Mouse (Mus musculus) liver, embryonic 14.5 days (tissue): ENCODE measurements at regions not wholly inside any gene's neighbourhood (a gene's known extent, or its start where the extent isn't known, plus 50 kb on each side); places are given as distances from the start of the nearest gene placed in this dataset.

Experiments used
- ATAC-seq: fragments of 200-750 bp; cut with Nextera tagmentation; 2 replicates; pipeline ENCODE4 v1.8.0; 2017; ENCODE audit warnings: moderate number of reproducible peaks, mild to moderate bottlenecking, moderate library complexity; ENCODE audit not compliant: insufficient read depth
- DNase-seq, 3 experiments: peaks; one replicate each; pipeline ENCODE4 v3.0.0-alpha.2; 2012 to 2013; ENCODE audit warnings: low read depth in 3 of 3, low spot score in 3 of 3
- H3K27ac ChIP-seq: fragments of 300-500 bp; sonication (generic); 2 replicates; pipeline ENCODE4 v1.5.1; 2014; ENCODE audit warnings: moderate library complexity, mild to moderate bottlenecking, control low read depth, inconsistent platforms
- H3K27me3 ChIP-seq: fragments of 300-500 bp; sonication (generic); 2 replicates; pipeline ENCODE4 v1.6.1; 2014; ENCODE audit warnings: mild to moderate bottlenecking, low read length, moderate library complexity; ENCODE audit not compliant: control insufficient read depth, insufficient read depth
- H3K36me3 ChIP-seq: fragments of 300-500 bp; sonication (generic); replicated peaks from 2 replicates; pipeline ENCODE4 v1.6.1; 2014; ENCODE audit warnings: low read depth; ENCODE audit not compliant: control insufficient read depth, insufficient read depth
- H3K4me1 ChIP-seq, 2 experiments: fragments of 200-500 bp in 1 of 2; fragments of 300-500 bp in 1 of 2; sonication (generic) in 1 of 2; replicated peaks; 2 replicates each; pipeline ENCODE4 v1.6.1; 2012 to 2014; ENCODE audit warnings: antibody characterized with exemption in 1 of 2, inconsistent platforms in 1 of 2, low read length in 1 of 2; ENCODE audit not compliant: control insufficient read depth in 2 of 2, insufficient read depth in 2 of 2
- H3K4me2 ChIP-seq: fragments of 300-500 bp; sonication (generic); 2 replicates; pipeline ENCODE4 v1.6.1; 2014; ENCODE audit warnings: low read depth, mild to moderate bottlenecking, control low read depth, moderate library complexity
- H3K4me3 ChIP-seq, 2 experiments: fragments of 200-500 bp in 1 of 2; fragments of 300-500 bp in 1 of 2; sonication (generic) in 1 of 2; 2 replicates each; pipeline ENCODE4 v1.5.1; 2012 to 2014; ENCODE audit warnings: low read depth in 2 of 2, low read length in 2 of 2, mild to moderate bottlenecking in 2 of 2, control low read depth in 1 of 2, inconsistent platforms in 1 of 2, moderate library complexity in 1 of 2; ENCODE audit not compliant: insufficient read depth in 1 of 2
- H3K9ac ChIP-seq: fragments of 300-500 bp; sonication (generic); replicated peaks from 2 replicates; pipeline ENCODE4 v1.6.1; 2014; ENCODE audit warnings: mild to moderate bottlenecking, control low read depth, moderate library complexity
- H3K9me3 ChIP-seq: fragments of 300-500 bp; sonication (generic); 2 replicates; pipeline ENCODE4 v1.6.1; 2016; ENCODE audit warnings: low read length, mixed read lengths; ENCODE audit not compliant: control insufficient read depth
- CTCF ChIP-seq: IDR thresholded peaks from 2 replicates; pipeline ENCODE4 v1.5.1; 2016; ENCODE audit warnings: antibody characterized with exemption, low read depth, control low read depth
- EP300 ChIP-seq: IDR thresholded peaks from 2 replicates; pipeline ENCODE4 v1.6.1; 2016; ENCODE audit warnings: antibody characterized with exemption, low read depth
- WGBS: fragments of 180-500 bp; shearing (Covaris S2); extraction: QIAGEN DNeasy Blood & Tissue Kit; methylation state at CpG from one replicate; pipeline ENCODE4 v1.1.7; 2014; ENCODE audit not compliant: insufficient replicate concordance; 5-methylcytosine and 5-hydroxymethylcytosine counted together

GRCm38 (mm10) chr5:51841763-51842162, 274.2 kb upstream of the Ppargc1a start:
- Histone ChIP-seq H3K9ac (no peak overlapping the region), H3K4me1 (peaks cover 16 to 22% of the 10 kb centered on the region in 2 experiments), H3K27me3 (no peaks in the 10 kb centered on the region), H3K27ac (peak overlapping the region; percentile 18), H3K9me3 (no peaks in the 10 kb centered on the region), H3K36me3 (no peaks in the 10 kb centered on the region), H3K4me3 (no peak overlapping the region), H3K4me2 (peak overlapping the region; percentile 28)
- WGBS: 33% methylated on average over 2 of the region's 2 CpGs
- ATAC-seq (peak; percentile 55), DNase-seq (peak in 1 of 3 experiments; percentile 10)
- peak; percentile 35; the same call in 1 of the 2 replicates for TF ChIP-seq EP300
- no peak for TF ChIP-seq CTCF

GRCm38 (mm10) chr5:51840638-51841329, 273.3 kb upstream of the Ppargc1a start:
- WGBS: 39% methylated on average over 11 of the region's 11 CpGs
- H3K4me1 ChIP-seq: peaks cover 16 to 22% of the 10 kb centered on the region in 2 experiments
- no peaks in the 10 kb centered on the region for H3K36me3 ChIP-seq
- no peaks in the 10 kb centered on the region for H3K27me3 ChIP-seq
- no peak for TF ChIP-seq CTCF
- TF ChIP-seq EP300: peak; percentile 92
- H3K9ac ChIP-seq: 0 out of 2 replicates have a peak overlapping the region, but pooled peaks have one; percentile 3
- DNase-seq (peak; percentile 53 to 69 (median 62)), ATAC-seq (peak; percentile 94)
- no peak overlapping the region for H3K4me3 ChIP-seq
- H3K9me3 ChIP-seq: no peaks in the 10 kb centered on the region
- peak overlapping the region; percentile 18; the same call in 1 of the 2 replicates for H3K27ac ChIP-seq
- H3K4me2 ChIP-seq: peak overlapping the region; percentile 52

GRCm38 (mm10) chr5:51839292-51839691, 271.8 kb upstream of the Ppargc1a start:
- DNase-seq (no peak), ATAC-seq (no peak)
- Histone ChIP-seq H3K4me1 (peaks cover 16 to 22% of the 10 kb centered on the region in 2 experiments), H3K27me3 (no peaks in the 10 kb centered on the region), H3K4me2 (no peak overlapping the region), H3K9ac (no peak overlapping the region), H3K9me3 (no peaks in the 10 kb centered on the region), H3K36me3 (no peaks in the 10 kb centered on the region), H3K27ac (no peak overlapping the region), H3K4me3 (no peak overlapping the region)
- 63% methylated on average over 4 of the region's 4 CpGs for WGBS
- no peak for TF ChIP-seq EP300
- no peak for TF ChIP-seq CTCF

- WGBS: 59% methylated on average over 6 of the region's 6 CpGs
- TF ChIP-seq CTCF (no peak), EP300 (no peak)
- H3K4me3 ChIP-seq: no peak overlapping the region
- H3K9me3 ChIP-seq: no peaks in the 10 kb centered on the region
- DNase-seq (no peak), ATAC-seq (no peak)
- no peak overlapping the region for H3K4me2 ChIP-seq
- peaks cover 22 to 24% of the 10 kb centered on the region in 2 experiments for H3K4me1 ChIP-seq
- H3K36me3 ChIP-seq: no peaks in the 10 kb centered on the region
- H3K27ac ChIP-seq: no peak overlapping the region
- H3K27me3 ChIP-seq: no peaks in the 10 kb centered on the region
- no peak overlapping the region for H3K9ac ChIP-seq
Measured at GRCm38 (mm10) chr5:51830551-51830950, 263.0 kb upstream of the Ppargc1a start.

- 28% methylated on average over 2 of the region's 2 CpGs for WGBS
- Histone ChIP-seq H3K27me3 (no peaks in the 10 kb centered on the region), H3K4me3 (no peak overlapping the region), H3K9ac (no peak overlapping the region), H3K36me3 (no peaks in the 10 kb centered on the region), H3K27ac (no peak overlapping the region), H3K4me2 (no peak overlapping the region), H3K9me3 (no peaks in the 10 kb centered on the region), H3K4me1 (peaks cover 26 to 30% of the 10 kb centered on the region in 2 experiments)
- DNase-seq (no peak), ATAC-seq (no peak)
- TF ChIP-seq EP300 (no peak), CTCF (no peak)
Measured at GRCm38 (mm10) chr5:51830015-51830414, 262.5 kb upstream of the Ppargc1a start.
